Mouse (Mus musculus) cortical plate, adult 2 months (tissue): ENCODE results near the gene Scarb2.

Experiments used
- CTCF ChIP-seq: fragments of 200-500 bp; IDR thresholded peaks from 2 replicates; pipeline ENCODE4 v1.5.1; 2011; ENCODE audit warnings: mild to moderate bottlenecking, control low read depth, low read length; ENCODE audit not compliant: insufficient read depth; ENCODE audit errors: extremely low read depth
- POLR2A ChIP-seq: fragments of 200-500 bp; IDR thresholded peaks from 2 replicates; pipeline ENCODE4 v1.6.1; 2011; ENCODE audit warnings: mild to moderate bottlenecking, low read length, control low read depth; ENCODE audit not compliant: insufficient read depth; ENCODE audit errors: extremely low read depth

GRCm38 (mm10) chr5:92461321-92461720, 45.3 kb downstream of the Scarb2 start:
- TF ChIP-seq CTCF (peak; percentile 67), POLR2A (no peak)
